Mouse (Mus musculus): ENCODE measurements around the gene Qtrt2. TPM values are rescaled to one million over a fixed set of nuclear protein-coding genes. Genes with fewer than 3 reads are reported as not detected.

Qtrt2 gene
- polyA plus RNA-seq, 2 experiments from 2014 or later = 22.3 to 23.5 TPM

DNA sequence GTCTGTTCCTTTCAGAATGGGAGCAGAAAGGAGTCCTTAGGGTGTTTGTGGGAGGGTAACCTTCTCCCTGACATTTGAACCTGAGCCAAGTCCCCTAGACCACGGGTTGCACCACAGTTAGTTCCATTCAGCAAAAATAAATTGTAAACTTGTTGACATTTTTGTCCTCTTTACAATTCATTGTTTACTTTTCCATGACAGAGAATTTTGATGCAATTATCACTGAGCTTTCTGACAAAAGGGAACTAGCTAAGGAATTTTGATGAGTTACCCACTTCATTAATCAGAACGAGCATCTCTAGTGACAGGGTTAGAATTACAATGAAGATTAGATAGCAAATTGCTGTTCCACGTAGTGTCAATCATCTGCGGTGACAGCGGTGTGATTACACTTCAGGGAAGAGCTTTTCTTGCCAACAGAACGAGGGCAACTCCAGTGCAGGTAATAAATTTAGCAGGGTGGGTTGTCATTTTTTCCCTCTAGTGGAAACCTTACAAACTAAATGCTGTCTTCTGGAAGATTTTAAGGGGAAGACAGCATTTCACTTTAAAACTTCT lies 1.5 kb downstream of the Qtrt2 start:
- ATAC-seq = no peak

DNA sequence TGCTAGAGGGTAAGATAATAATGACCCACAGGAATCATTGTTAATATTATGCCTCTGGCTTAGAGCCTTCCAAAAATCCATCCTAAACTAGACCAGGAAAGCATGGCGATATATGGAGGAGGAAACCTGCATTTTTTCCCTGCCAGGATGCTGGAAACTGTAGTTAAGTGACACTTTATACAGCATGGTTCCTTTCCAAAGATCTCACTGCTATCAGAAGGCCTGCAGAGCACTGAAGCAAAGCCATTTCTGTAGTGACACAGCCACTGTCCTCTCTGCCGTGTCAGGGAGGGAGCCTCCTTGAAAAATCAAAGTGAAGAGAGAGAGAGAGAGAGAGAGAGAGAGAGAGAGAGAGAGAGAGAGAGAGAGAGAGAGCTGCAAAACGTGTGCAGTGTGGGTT lies 4.0 kb downstream of the Qtrt2 start:
- ATAC-seq = no peak

DNA sequence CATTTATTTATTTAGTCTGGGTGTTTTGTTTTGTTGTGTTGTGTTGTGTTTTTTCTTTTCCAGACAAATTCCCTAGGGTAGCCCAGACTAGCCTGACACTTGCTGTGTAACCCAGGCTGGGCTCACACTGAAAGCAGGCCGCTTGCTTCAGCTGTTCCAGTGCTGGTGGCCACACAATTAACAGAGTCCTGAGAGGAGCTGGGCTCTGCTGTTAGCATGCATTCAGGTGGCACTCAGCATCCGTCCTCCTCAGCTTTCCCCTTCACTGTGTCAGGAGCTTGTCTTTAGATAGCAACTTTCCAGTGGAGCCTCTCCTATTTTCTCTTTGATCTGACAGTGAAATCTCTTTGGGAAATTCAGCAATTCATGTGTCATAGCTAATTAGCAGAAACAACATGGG lies 4.6 kb downstream of the Qtrt2 start:
- ATAC-seq = no peak

DNA sequence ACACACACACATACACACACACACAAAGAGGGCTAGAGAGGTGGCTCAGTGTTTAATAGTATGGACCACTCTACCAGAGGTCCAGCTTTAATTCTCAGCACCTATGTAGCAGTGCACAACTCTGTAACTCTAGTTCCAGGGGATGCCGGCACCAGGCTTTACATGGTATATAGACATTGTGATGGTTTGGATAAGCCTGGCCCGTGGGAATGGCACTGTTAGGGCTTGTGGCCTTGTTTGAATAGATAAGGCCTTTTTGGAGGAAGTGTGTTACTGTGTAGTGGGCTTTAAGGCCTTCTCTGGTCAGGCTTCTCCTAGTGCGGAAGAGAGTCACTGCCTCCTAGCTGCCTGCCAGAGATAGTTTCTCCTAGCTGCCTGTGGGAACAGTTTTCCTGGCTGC lies 7.7 kb downstream of the Qtrt2 start:
- no peak for ATAC-seq

DNA sequence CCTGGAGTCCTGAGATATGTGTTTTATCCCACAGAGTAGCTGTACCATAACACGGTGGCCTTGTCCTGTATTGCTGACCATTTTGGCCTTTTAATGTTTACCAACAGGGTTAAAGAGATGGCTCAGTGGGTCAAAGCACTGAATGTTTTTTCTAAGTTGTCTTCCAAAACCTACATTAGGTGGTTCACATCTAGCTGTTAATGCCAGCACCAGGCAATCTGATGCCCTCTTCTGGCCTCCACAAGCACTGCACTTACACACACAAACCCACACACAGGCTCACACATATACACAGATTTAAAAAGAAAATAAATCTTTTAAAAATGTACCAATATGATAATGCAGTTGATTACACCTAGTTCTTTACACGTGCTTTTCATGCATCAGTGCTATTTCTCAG lies 17.7 kb downstream of the Qtrt2 start:
- ATAC-seq = no peak

DNA sequence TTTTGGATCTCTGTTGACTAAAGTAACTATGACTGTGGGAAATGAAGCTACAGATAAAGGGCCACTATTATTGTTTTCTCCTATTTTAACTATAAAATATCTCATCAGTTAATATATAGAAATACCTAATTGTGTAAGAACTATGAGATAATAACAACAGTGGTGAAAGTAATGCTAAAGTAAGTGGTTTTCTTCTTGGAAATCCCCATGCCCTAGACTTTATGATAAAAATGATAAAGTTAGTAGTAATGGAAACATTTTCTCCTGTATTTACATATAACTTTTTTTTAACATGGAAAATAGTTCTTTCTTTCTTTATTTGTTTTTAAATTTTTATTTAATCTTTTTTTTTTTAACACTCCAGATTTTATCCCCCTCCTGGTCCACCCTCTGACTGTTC lies 26.0 kb downstream of the Qtrt2 start:
- peak; percentile 58 for ATAC-seq

DNA sequence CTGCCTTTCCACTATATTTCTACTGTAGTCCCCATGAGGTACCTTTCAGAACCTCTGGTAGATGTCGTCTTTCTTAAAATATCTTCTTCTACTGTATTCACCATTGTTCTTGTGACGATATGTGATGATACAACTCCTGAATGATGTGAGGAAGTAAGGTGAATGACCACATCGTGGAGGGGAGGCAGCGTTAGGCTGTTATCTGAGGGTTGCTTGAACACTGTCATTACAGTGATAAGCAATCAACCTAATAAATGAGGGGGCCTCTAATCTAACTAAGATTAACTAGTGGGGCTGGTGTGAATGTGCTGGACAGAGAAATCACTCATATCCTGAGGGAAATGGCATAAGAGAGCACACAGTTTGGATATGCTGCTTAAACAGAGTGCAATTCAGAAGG lies 26.5 kb downstream of the Qtrt2 start:
- no peak for ATAC-seq

DNA sequence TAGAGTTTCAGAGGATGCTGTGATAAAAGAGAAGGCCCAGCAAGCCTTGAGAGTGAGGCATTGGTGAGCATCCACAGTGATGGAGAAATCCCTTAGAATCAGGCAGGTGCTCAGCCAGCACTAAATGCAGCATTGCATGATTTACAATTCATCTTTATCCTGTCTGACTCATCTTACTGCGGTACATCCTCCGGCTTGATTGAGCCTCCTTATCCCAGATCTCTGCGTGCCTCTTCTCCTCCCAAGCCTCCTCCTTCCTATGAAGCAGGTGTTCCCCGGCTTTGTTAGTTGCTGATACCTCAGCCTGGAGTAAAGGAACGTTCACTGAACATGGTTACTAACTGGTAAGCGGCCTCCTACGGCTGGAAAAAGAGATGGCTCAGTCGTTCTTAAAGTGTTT lies 32.1 kb downstream of the Qtrt2 start:
- no peak for ATAC-seq

DNA sequence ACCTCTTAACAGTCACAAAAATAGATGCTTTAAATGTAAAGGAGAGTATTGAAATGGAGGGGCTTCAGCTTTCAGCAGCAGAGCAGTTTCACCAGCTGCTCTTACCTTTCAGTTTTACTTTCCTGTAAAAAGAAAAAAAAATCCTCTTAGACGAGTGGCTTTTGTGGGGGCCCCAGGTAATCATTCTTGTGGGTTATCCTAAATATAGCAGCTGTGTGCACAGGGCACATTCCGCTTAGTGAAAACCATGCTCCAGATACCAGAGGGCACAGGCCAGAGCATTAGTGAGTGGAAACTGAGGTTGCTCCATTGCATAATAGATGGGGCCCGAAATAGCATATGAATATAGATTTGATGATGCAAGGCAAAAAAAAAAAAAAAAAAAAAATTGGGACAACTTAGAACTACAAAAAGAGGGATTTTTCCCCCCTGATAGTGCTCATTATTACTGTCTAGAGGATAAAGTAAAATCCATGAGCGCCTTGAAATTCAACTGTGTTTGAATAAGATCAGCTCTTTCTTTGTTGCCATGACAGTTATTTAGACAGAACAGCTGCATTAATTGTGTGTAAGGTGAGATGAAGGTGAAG lies 35.8 kb downstream of the Qtrt2 start:
- no peak for ATAC-seq

DNA sequence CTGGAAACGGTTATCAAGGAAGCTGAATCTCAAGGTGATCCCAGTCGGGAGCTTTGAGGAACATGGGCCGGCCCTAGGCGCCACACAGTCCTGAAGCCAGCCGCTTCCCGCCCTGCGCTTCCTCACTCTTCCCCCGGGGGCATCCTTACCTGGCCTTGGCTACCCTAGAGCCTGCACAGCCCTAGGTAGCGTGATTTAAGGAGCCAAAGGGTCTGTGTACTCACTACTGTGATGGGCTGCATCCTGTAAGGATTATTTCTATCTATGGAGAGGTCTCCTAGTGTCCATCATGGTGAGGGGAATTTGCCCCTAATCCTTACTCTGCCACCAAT lies 36.6 kb downstream of the Qtrt2 start:
- peak; percentile 80 for ATAC-seq

DNA sequence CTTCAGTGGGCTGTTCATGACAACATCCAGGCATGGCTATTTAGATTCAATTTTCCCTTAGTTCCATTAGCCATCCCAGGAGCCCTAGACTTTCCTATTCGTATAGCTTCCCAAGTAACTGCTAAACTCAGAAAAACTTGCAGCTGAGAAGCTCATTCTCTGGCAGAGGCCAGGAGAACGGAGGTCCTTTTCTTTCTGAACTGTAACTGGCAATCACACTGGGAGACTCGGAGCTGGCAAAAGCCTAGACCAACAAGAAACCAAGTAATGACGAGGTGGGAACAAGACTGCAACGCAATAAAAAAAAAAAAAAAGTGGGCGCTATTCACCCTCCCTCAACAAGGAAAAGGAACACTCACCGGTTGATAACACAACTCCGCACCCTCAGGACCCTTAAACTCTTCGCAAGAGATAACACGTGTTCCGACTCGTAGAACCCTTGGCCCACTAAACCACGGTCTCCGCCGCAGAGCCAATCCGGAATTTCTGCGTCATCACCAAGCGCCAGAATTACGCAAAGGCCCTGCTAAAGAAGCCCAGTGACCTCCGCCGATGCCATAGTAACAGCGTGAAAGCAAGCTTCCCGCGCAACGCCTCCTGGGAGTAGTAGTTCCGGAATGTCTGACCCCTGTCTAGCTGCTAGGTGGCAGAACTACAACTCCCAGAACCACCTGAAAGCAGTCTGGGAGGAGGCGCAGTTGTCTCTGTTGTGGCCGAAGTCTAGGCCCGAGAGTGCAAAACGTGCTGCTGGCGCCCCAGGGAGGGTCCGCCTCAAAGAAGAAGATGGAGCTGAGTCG lies 37.2 kb downstream of the Qtrt2 start, which contains the start of gene Ccdc191:
TSS of gene Ccdc191 (plus strand) at position 593 of the 797 bp plus-strand sequence.
- ATAC-seq = peak; percentile 98

DNA sequence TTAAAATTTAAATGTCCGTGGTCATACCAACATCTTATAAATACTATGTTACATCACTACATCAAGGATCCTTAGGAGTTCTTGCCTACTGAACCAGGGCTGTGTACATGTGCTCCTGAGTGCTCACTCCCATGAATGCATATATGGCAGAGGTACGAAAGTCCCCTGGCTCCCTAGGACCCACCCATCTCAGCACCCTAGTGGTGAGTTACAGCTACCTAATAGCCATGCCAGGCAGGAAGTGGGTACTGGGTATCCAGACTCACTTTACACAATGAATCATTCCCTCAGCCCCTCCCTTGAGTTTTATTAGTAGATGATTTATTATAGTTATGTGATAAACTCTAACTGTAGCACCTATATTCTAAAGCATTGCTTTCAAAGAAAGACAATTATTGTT lies 44.3 kb downstream of the Qtrt2 start:
- peak; percentile 58 for ATAC-seq

DNA sequence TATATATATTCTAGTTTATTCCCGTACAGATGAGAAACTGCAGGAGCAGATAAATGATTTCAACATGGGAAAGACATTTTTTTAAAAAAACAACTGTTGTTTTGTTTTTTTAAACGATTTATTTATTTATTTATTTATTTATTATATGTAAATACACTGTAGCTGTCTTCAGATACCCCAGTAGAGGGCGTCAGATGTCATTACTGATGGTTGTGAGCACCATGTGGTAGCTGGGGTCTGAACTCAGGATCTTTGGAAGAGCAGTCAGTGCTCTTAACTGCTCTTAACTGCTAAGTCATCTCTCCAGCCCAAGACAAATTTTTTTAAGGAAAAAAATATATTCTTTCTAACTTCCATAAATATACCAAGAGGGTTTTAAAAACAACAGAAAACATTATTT lies 45.0 kb downstream of the Qtrt2 start:
- ATAC-seq = no peak

DNA sequence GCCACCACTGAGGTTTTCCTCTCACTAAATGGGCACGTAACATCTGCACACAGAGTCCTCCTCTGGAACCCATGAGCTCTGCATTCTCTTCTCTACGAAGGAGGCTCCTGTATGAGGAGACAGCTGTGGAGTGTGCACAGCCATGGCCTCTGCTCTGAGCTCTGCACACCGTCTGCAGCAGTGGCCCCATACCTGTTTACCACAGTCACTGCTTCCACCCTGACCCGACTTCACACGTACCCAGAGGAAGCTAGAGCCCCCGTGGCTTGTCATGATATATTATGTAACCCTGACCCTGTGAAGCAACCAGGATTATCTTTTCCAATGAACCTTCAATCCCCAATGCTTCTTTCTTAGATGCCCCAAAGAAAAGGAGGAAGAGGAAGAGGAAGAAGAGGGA lies 46.8 kb downstream of the Qtrt2 start:
- no peak for ATAC-seq

DNA sequence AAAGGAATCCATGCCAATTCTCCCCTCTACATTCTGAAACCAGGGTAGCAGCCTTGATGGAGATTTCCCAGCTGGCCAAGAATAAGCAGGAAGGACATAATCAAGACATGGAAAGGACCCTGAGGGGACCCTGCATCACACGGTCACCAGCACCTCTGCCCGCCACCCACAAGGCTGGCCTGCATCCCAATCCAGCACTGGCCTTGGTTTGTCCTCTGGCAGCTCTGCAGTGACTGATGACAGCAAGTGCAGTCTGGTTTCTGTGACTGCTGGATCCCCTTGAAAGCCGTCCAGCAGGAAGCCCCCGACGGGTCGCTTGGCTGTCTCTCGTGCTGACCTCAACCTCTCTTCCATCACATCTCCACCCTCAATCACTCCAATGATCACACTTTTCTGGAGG lies 55.2 kb downstream of the Qtrt2 start:
- ATAC-seq = no peak

DNA sequence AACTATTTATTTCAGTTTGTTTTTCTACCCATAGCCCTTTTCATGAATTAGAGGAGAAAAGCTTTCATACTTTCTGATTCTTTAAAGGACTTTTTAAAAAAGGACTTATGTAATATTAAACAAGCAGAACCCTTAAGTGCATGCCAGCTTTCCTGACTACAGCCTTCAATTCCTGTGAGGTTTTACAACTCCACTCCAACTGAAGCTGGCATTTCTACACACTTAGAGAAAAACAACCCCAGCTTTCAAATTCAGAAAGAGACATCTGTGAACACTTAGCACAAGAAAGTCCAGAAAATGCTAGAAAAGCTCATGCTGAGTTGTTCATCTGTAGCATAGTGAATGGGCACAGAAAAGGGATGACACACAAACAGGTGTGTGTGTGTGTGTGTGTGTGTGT lies 56.8 kb downstream of the Qtrt2 start:
- no peak for ATAC-seq

DNA sequence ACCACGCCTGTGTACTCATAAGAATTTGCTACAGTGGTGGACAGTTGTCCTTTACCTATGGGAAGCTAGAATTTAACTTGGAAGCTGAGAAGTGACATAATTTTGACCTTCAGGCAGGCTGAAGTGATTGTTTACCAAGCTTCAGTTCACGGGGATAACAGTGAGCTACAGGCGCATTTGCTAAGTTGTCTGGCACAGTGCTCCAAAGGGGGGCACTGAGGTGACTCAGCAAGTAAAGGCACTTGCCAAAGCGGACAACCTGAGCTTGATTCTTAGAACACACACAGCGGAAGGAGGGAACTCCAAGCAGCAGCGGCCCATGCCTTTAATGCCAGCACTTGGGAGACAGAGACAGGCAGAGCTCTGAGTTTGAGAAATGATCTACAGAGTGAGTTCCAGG lies 66.0 kb downstream of the Qtrt2 start:
- ATAC-seq = no peak

DNA sequence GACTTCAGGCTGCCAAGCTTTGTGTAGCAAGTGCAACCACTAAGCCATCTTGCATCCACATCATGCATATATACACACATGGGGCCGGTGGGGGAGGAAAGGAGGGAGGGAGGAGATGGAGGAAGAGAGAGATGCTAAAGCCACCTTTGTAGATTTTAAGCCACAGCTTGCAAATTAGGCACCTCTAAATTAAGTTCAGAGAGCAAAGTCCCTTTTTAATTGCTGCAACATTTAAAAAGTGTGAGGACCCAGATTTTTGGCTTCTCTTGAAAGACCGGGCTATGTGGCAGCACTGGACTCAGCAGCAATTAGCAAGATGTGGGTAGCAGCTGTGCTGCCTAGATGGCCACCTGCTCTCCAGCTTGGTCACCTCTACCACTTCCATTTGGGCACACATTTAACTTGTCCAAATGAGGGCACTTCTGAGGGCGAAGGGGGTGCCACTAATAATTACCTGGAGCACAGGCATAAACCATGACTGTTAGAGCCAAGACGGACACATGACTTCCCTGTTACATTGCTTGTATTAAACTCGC lies 67.6 kb downstream of the Qtrt2 start:
- ATAC-seq = no peak

DNA sequence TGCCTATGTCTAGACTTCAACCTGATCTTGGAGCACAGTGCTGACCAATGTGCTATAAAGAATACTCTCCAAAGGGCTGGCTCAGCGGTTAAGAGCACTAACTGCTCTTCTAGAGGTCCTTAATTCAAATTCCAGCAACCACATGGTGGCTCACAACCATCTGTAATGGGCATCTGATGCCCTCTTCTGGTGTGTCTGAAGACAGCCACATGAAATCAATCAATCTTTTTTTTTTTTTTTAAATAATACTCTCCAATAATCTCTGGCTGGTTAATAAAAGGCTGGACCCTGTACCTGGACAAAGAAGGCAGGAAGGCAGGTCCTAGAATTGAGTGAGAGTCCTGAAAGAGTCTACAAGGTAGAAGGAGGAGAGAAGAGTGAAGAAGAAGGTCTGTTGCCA lies 76.8 kb downstream of the Qtrt2 start:
- ATAC-seq = no peak

DNA sequence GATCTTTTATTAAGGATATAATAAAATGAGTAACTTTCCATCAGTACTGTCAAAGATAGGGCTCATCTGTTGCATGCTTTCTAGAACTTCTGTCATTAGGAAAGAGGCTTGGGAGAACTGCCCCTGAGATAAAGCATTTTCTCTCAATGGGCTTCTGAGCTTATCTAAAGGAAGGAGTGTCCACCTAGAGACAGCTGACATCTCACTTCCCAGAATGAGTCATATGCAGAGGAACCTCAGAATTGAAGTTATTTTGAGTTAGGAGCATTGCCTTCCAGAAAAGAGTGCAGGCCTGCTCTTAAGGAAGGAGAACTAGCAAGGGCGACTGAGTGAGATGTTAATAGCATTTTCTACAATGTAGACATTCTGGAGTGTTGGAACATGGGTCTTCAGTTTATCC lies 85.4 kb downstream of the Qtrt2 start:
- no peak for ATAC-seq

DNA sequence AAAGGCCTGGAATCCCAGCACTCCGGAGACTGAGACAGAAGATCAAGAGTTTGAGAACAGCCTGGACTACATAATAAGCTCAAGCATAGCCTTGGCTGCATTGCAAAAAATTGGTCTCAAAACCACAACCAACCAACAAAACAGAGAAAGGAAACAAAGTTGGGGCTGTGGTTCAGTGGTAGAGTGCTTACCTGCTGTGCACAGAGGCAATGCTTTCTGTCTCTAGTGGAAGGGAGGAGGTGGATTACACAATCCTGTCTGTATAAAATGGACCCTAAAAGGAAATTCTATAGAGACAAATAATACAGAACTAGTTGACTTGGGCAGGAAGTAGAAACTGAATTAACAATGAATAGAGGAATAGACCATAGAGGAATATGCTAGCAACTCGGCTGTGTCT lies 94.7 kb downstream of the Qtrt2 start:
- ATAC-seq = peak; percentile 37

DNA sequence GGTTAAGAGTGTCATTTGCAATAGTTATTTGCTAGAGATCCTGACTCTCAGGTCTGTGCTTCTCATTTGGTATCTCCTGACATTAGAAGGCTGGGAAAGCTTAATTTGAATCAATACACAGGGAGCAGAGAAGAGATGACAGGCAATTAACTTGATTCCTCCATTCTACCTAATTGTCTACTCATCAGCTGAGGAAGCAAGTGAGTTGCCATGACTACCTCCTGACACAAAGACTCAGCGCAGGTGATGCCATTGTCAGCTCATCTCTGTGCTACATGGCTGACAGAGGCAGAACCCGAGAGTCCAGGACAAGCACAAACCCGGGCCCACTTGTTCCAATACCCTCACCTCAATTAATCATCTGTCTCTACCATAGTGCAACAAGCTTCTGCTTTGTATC lies 99.1 kb downstream of the Qtrt2 start:
- no peak for ATAC-seq

DNA sequence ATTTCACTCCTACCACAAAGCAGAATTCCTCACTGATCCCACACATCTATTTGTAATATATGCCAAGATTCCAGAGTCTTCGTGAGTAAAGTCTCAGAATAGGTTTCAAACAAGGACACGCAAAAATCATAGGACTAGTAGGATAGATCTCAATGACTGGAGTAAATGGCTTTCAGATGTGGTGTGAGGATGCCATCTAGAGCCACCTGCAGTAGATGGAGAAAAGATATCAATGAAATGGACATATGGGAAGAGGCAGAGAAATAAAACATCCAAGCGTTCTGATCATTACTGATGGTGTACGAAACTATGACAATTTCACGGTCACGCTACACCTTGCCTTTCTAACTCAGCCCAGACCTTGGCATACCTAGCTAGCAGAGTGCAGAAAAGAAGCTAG lies 108.2 kb downstream of the Qtrt2 start:
- no peak for ATAC-seq

DNA sequence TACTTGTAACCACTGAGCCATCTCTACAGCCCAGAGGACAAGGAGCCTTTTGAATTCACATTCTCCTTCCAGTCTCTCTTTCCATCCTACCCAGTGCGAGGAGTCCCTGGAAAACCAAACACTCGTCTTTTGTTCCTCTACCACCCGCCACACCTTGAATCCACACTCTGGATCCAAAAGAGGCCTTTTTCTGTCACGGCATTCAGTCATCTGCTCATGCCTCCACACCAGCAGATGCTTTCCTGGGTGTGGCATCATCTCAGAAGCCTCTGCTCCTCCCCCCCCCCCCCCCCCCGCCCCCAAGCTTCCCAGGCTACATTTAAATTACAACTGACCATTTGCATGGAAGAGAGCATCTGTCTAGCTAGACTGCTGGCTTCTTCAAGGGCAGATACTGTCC lies 110.3 kb downstream of the Qtrt2 start:
- ATAC-seq = no peak

Data from CD4-positive, CD25-positive, alpha-beta regulatory T cell, adult 4 months (primary cell).